Mouse (Mus musculus): ENCODE data around the gene Tradd.

- no peak for TF ChIP-seq GATA1 (IDR thresholded peaks at IDR 0.05; ENCODE audit: borderline replicate concordance, low read length)
- no peak for TF ChIP-seq FLI1 (IDR thresholded peaks at IDR 0.05; ENCODE audit: low read length)
Measured at GRCm38 (mm10) chr8:105283074-105283473, 18.7 kb upstream of the Tradd start.
